Mouse (Mus musculus): Measurements from ENCODE around the gene Syn3. TPM values are rescaled to one million over a fixed set of nuclear protein-coding genes. Genes with fewer than 3 reads are reported as not detected.

Gene Syn3
- total and polyA plus RNA-seq, 2 experiments from 2014 or later, result 18.3 to 67.4 TPM

GRCm38 (mm10) chr10:86342713-86343112 lies 156.0 kb downstream of the Syn3 start:
- Histone ChIP-seq H3K4me1 (ENCODE audit: insufficient read depth, low read length) (peaks cover 20% of the 10 kb centered on the region), H3K27ac (peak overlapping the region; percentile 49; the same call in 1 of the 2 replicates), H3K9ac (replicated peaks; ENCODE audit: low read length) (no peak overlapping the region), H3K4me3 (ENCODE audit: low read length) (no peak overlapping the region), H3K36me3 (ENCODE audit: insufficient read depth, low read length) (peaks cover 7% of the 10 kb centered on the region), H3K4me2 (ENCODE audit: low read depth, low read length) (no peak overlapping the region), H3K9me3 (ENCODE audit: low read length) (no peaks in the 10 kb centered on the region), H3K27me3 (ENCODE audit: insufficient read depth, low read length) (no peaks in the 10 kb centered on the region)
- 52% methylated on average over 7 of the region's 7 CpGs for WGBS
- DNase-seq (ENCODE audit: low spot score), result no peak
- TF ChIP-seq CTCF (IDR thresholded peaks at IDR 0.05; ENCODE audit: low read depth), result no peak
- ATAC-seq, result no peak

- H3K4me3 ChIP-seq (ENCODE audit: low read length), result no peak overlapping the region
- peaks cover 7% of the 10 kb centered on the region for H3K36me3 ChIP-seq (ENCODE audit: insufficient read depth, low read length)
- H3K9ac ChIP-seq (replicated peaks; ENCODE audit: low read length), result no peak overlapping the region
- no peak overlapping the region for H3K4me2 ChIP-seq (ENCODE audit: low read depth, low read length)
- peaks cover 20% of the 10 kb centered on the region for H3K4me1 ChIP-seq (ENCODE audit: insufficient read depth, low read length)
- WGBS, result 80% methylated on average over 4 of the region's 4 CpGs
- H3K27me3 ChIP-seq (ENCODE audit: insufficient read depth, low read length), result no peaks in the 10 kb centered on the region
- DNase-seq (ENCODE audit: low spot score) (no peak), ATAC-seq (no peak)
- H3K9me3 ChIP-seq (ENCODE audit: low read length), result no peaks in the 10 kb centered on the region
- no peak for TF ChIP-seq CTCF (IDR thresholded peaks at IDR 0.05; ENCODE audit: low read depth)
- peak overlapping the region; percentile 49; the same call in 1 of the 2 replicates for H3K27ac ChIP-seq
Measured at GRCm38 (mm10) chr10:86342151-86342550, 156.5 kb downstream of the Syn3 start.

GRCm38 (mm10) chr10:86341589-86341988 lies 157.1 kb downstream of the Syn3 start:
- TF ChIP-seq CTCF (IDR thresholded peaks at IDR 0.05; ENCODE audit: low read depth), result no peak
- H3K9ac ChIP-seq (replicated peaks; ENCODE audit: low read length), result no peak overlapping the region
- H3K4me2 ChIP-seq (ENCODE audit: low read depth, low read length), result no peak overlapping the region
- H3K27me3 ChIP-seq (ENCODE audit: insufficient read depth, low read length), result no peaks in the 10 kb centered on the region
- 39% methylated on average over 8 of the region's 8 CpGs for WGBS
- H3K9me3 ChIP-seq (ENCODE audit: low read length), result no peaks in the 10 kb centered on the region
- H3K4me1 ChIP-seq (ENCODE audit: insufficient read depth, low read length), result peaks cover 24% of the 10 kb centered on the region
- H3K36me3 ChIP-seq (ENCODE audit: insufficient read depth, low read length), result peaks cover 7% of the 10 kb centered on the region
- DNase-seq (ENCODE audit: low spot score), result peak; percentile 40
- H3K4me3 ChIP-seq (ENCODE audit: low read length), result no peak overlapping the region
- no peak overlapping the region; the same call in 1 of the 2 replicates for H3K27ac ChIP-seq
- ATAC-seq, result 0 out of 2 replicates have a peak, but pooled peaks have one; percentile 25

- WGBS, result 76% methylated on average over 3 of the region's 3 CpGs
- no peak overlapping the region for H3K4me2 ChIP-seq (ENCODE audit: low read depth, low read length)
- no peak for TF ChIP-seq CTCF (IDR thresholded peaks at IDR 0.05; ENCODE audit: low read depth)
- no peak for ATAC-seq
- H3K9me3 ChIP-seq (ENCODE audit: low read length), result no peaks in the 10 kb centered on the region
- peak overlapping the region; percentile 55; the same call in 1 of the 2 replicates for H3K27ac ChIP-seq
- peaks cover 24% of the 10 kb centered on the region for H3K4me1 ChIP-seq (ENCODE audit: insufficient read depth, low read length)
- DNase-seq (ENCODE audit: low spot score), result no peak
- H3K27me3 ChIP-seq (ENCODE audit: insufficient read depth, low read length), result no peaks in the 10 kb centered on the region
- no peak overlapping the region for H3K4me3 ChIP-seq (ENCODE audit: low read length)
- no peak overlapping the region for H3K9ac ChIP-seq (replicated peaks; ENCODE audit: low read length)
- peaks cover 7% of the 10 kb centered on the region for H3K36me3 ChIP-seq (ENCODE audit: insufficient read depth, low read length)
Measured at GRCm38 (mm10) chr10:86340991-86341527, 157.6 kb downstream of the Syn3 start.

DNA sequence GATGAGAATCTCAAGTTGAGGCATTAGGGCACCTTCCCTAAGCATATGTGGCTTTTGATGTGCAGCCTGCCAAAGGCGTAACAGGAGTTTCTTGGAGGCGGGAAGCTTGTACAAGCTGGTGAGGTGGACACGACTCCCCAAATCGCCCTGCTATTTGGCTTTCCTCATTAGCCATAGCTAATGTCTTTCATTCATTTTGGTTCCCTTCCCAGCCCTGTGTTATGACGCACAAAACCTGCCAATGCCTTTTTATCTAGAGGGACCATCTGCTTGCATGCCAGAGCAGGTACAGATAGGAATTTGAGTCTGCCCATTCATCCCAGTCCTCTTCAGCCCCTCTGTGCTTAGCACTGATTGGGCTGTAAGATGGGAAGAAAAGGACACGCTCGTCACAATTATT lies 158.3 kb downstream of the Syn3 start:
- Histone ChIP-seq H3K9me3 (ENCODE audit: low read length) (no peaks in the 10 kb centered on the region), H3K36me3 (ENCODE audit: insufficient read depth, low read length) (peaks cover 7% of the 10 kb centered on the region), H3K27ac (peak overlapping the region; percentile 55), H3K27me3 (ENCODE audit: insufficient read depth, low read length) (no peaks in the 10 kb centered on the region), H3K4me1 (ENCODE audit: insufficient read depth, low read length) (peaks cover 24% of the 10 kb centered on the region), H3K4me2 (ENCODE audit: low read depth, low read length) (no peak overlapping the region), H3K4me3 (ENCODE audit: low read length) (no peak overlapping the region), H3K9ac (replicated peaks; ENCODE audit: low read length) (no peak overlapping the region)
- 64% methylated on average over 7 of the region's 7 CpGs for WGBS
- no peak for ATAC-seq
- no peak for DNase-seq (ENCODE audit: low spot score)
- no peak for TF ChIP-seq CTCF (IDR thresholded peaks at IDR 0.05; ENCODE audit: low read depth)

- 47% methylated on average over 2 of the region's 2 CpGs for WGBS
- DNase-seq (ENCODE audit: low spot score), result peak; percentile 84
Measured at GRCm38 (mm10) chr10:86339649-86340379, 158.9 kb downstream of the Syn3 start.

GRCm38 (mm10) chr10:86339121-86339520 lies 159.6 kb downstream of the Syn3 start:
- peak overlapping the region; percentile 55 for H3K27ac ChIP-seq
- no peak for TF ChIP-seq CTCF (IDR thresholded peaks at IDR 0.05; ENCODE audit: low read depth)
- H3K4me1 ChIP-seq (ENCODE audit: insufficient read depth, low read length), result peaks cover 24% of the 10 kb centered on the region
- DNase-seq (ENCODE audit: low spot score), result no peak
- no peaks in the 10 kb centered on the region for H3K9me3 ChIP-seq (ENCODE audit: low read length)
- H3K36me3 ChIP-seq (ENCODE audit: insufficient read depth, low read length), result no peaks in the 10 kb centered on the region; the same call in 1 of the 2 replicates
- no peak overlapping the region for H3K9ac ChIP-seq (replicated peaks; ENCODE audit: low read length)
- no peaks in the 10 kb centered on the region for H3K27me3 ChIP-seq (ENCODE audit: insufficient read depth, low read length)
- H3K4me3 ChIP-seq (ENCODE audit: low read length), result no peak overlapping the region
- ATAC-seq, result no peak
- no peak overlapping the region for H3K4me2 ChIP-seq (ENCODE audit: low read depth, low read length)
- WGBS, result 78% methylated on average over 4 of the region's 4 CpGs

More at GRCm38 (mm10) chr10:86339649-86340379, 158.9 kb downstream of the Syn3 start:
- Histone ChIP-seq H3K9ac (replicated peaks; ENCODE audit: low read length) (no peak overlapping the region), H3K4me1 (ENCODE audit: insufficient read depth, low read length) (peaks cover 24% of the 10 kb centered on the region), H3K27me3 (ENCODE audit: insufficient read depth, low read length) (no peaks in the 10 kb centered on the region), H3K27ac (peak overlapping the region; percentile 55), H3K36me3 (ENCODE audit: insufficient read depth, low read length) (peaks cover 7% of the 10 kb centered on the region), H3K4me3 (ENCODE audit: low read length) (no peak overlapping the region), H3K4me2 (ENCODE audit: low read depth, low read length) (no peak overlapping the region), H3K9me3 (ENCODE audit: low read length) (no peaks in the 10 kb centered on the region)
- peak; percentile 62; the same call in 1 of the 2 replicates for ATAC-seq
- no peak for TF ChIP-seq CTCF (IDR thresholded peaks at IDR 0.05; ENCODE audit: low read depth)

Data from hindbrain, postnatal 0 days (tissue).